Mouse (Mus musculus) intestine, embryonic 15.5 days (tissue): ENCODE measurements at regions not wholly inside any gene's neighbourhood (a gene's known extent, or its start where the extent isn't known, plus 50 kb on each side); places are given as distances from the start of the nearest gene placed in this dataset.

ENCODE experiments used
- ATAC-seq: fragments of 200-750 bp; cut with Nextera tagmentation; 2 replicates; pipeline ENCODE4 v1.8.0; 2017; ENCODE audit warnings: moderate TSS enrichment, moderate library complexity
- H3K27ac ChIP-seq: fragments of 300-500 bp; sonication (generic); 2 replicates; pipeline ENCODE4 v1.5.1; 2015; ENCODE audit warnings: mild to moderate bottlenecking, inconsistent platforms
- H3K27me3 ChIP-seq: fragments of 300-500 bp; sonication (generic); replicated peaks from 2 replicates; pipeline ENCODE4 v1.6.1; 2015; ENCODE audit warnings: inconsistent platforms
- H3K36me3 ChIP-seq: fragments of 300-500 bp; sonication (generic); 2 replicates; pipeline ENCODE4 v1.6.1; 2015; ENCODE audit warnings: inconsistent platforms
- H3K4me1 ChIP-seq: fragments of 300-500 bp; sonication (generic); replicated peaks from 2 replicates; pipeline ENCODE4 v1.6.1; 2015; ENCODE audit warnings: inconsistent platforms
- H3K4me2 ChIP-seq: fragments of 300-500 bp; sonication (generic); replicated peaks from 2 replicates; pipeline ENCODE4 v1.6.1; 2015; ENCODE audit warnings: mild to moderate bottlenecking, inconsistent platforms
- H3K4me3 ChIP-seq: fragments of 300-500 bp; sonication (generic); replicated peaks from 2 replicates; pipeline ENCODE4 v1.5.1; 2015; ENCODE audit warnings: inconsistent platforms
- H3K9ac ChIP-seq: fragments of 300-500 bp; sonication (generic); 2 replicates; pipeline ENCODE4 v1.6.1; 2015; ENCODE audit warnings: inconsistent platforms
- H3K9me3 ChIP-seq: fragments of 300-500 bp; sonication (generic); 2 replicates; pipeline ENCODE4 v1.6.1; 2016; ENCODE audit warnings: inconsistent platforms
- WGBS: fragments of 180-500 bp; shearing (Covaris S2); methylation state at CpG from one replicate; pipeline ENCODE4 v1.1.7; 2015; 5-methylcytosine and 5-hydroxymethylcytosine counted together

- no peaks in the 10 kb centered on the region for H3K36me3 ChIP-seq
- no peaks in the 10 kb centered on the region for H3K27me3 ChIP-seq
- ATAC-seq: peak; percentile 64
- H3K9ac ChIP-seq: no peak overlapping the region
- no peaks in the 10 kb centered on the region for H3K9me3 ChIP-seq
- WGBS: 8% methylated on average over 2 of the region's 2 CpGs
- no peak overlapping the region for H3K4me3 ChIP-seq
- no peak overlapping the region for H3K4me2 ChIP-seq
- 0 out of 2 replicates have a peak, but pooled peaks cover 5% of the 10 kb centered on the region for H3K4me1 ChIP-seq
- H3K27ac ChIP-seq: no peak overlapping the region
Observed at GRCm38 (mm10) chr4:131060706-131061105, 116.5 kb downstream of the Matn1 start.

GRCm38 (mm10) chr4:131062592-131062991 is 118.4 kb downstream of the Matn1 start:
- Histone ChIP-seq H3K27ac (no peak overlapping the region), H3K4me1 (0 out of 2 replicates have a peak, but pooled peaks cover 10% of the 10 kb centered on the region), H3K36me3 (no peaks in the 10 kb centered on the region), H3K4me2 (no peak overlapping the region), H3K9ac (no peak overlapping the region), H3K27me3 (no peaks in the 10 kb centered on the region), H3K9me3 (no peaks in the 10 kb centered on the region), H3K4me3 (no peak overlapping the region)
- no peak for ATAC-seq
- 84% methylated on average over 4 of the region's 4 CpGs for WGBS

GRCm38 (mm10) chr4:131066186-131066939 is 122.2 kb downstream of the Matn1 start:
- Histone ChIP-seq H3K27ac (no peak overlapping the region), H3K4me3 (no peak overlapping the region)
- 51% methylated on average over 8 of the region's 8 CpGs for WGBS

GRCm38 (mm10) chr4:131070566-131070965 is 126.4 kb downstream of the Matn1 start:
- Histone ChIP-seq H3K4me2 (no peak overlapping the region), H3K27ac (no peak overlapping the region), H3K9ac (no peak overlapping the region), H3K27me3 (no peaks in the 10 kb centered on the region), H3K36me3 (no peaks in the 10 kb centered on the region), H3K4me1 (0 out of 2 replicates have a peak, but pooled peaks cover 5% of the 10 kb centered on the region), H3K9me3 (no peaks in the 10 kb centered on the region), H3K4me3 (no peak overlapping the region)
- ATAC-seq: no peak

More at GRCm38 (mm10) chr4:131066186-131066939, 122.2 kb downstream of the Matn1 start:
- no peaks in the 10 kb centered on the region for H3K36me3 ChIP-seq
- H3K9ac ChIP-seq: no peak overlapping the region
- no peaks in the 10 kb centered on the region for H3K9me3 ChIP-seq
- H3K4me1 ChIP-seq: 0 out of 2 replicates have a peak, but pooled peaks cover 5% of the 10 kb centered on the region
- ATAC-seq: no peak
- H3K27me3 ChIP-seq: no peaks in the 10 kb centered on the region
- H3K4me2 ChIP-seq: no peak overlapping the region

GRCm38 (mm10) chr4:131072623-131073022 is 128.4 kb downstream of the Matn1 start:
- no peaks in the 10 kb centered on the region for H3K27me3 ChIP-seq
- H3K4me1 ChIP-seq: no peaks in the 10 kb centered on the region
- ATAC-seq: no peak
- H3K9me3 ChIP-seq: no peaks in the 10 kb centered on the region
- H3K4me2 ChIP-seq: no peak overlapping the region
- no peak overlapping the region for H3K4me3 ChIP-seq
- WGBS: 93% methylated on average over 2 of the region's 2 CpGs
- no peak overlapping the region for H3K9ac ChIP-seq
- H3K27ac ChIP-seq: no peak overlapping the region
- H3K36me3 ChIP-seq: no peaks in the 10 kb centered on the region

GRCm38 (mm10) chr4:131073420-131073819 is 129.2 kb downstream of the Matn1 start:
- Histone ChIP-seq H3K27ac (no peak overlapping the region), H3K4me2 (no peak overlapping the region), H3K4me3 (no peak overlapping the region), H3K27me3 (no peaks in the 10 kb centered on the region), H3K9me3 (no peaks in the 10 kb centered on the region), H3K4me1 (no peaks in the 10 kb centered on the region), H3K9ac (no peak overlapping the region), H3K36me3 (no peaks in the 10 kb centered on the region)
- WGBS: 40% methylated on average over 8 of the region's 8 CpGs
- ATAC-seq: no peak

GRCm38 (mm10) chr4:131075326-131075932 is 131.2 kb downstream of the Matn1 start:
- Histone ChIP-seq H3K4me3 (no peak overlapping the region), H3K27me3 (no peaks in the 10 kb centered on the region), H3K4me1 (no peaks in the 10 kb centered on the region), H3K36me3 (no peaks in the 10 kb centered on the region), H3K9ac (no peak overlapping the region), H3K4me2 (no peak overlapping the region), H3K27ac (no peak overlapping the region), H3K9me3 (no peaks in the 10 kb centered on the region)
- ATAC-seq: no peak
- WGBS: 52% methylated on average over 8 of the region's 8 CpGs

- ATAC-seq: no peak
- WGBS: 50% methylated on average over 3 of the region's 3 CpGs
- H3K9me3 ChIP-seq: no peaks in the 10 kb centered on the region
- no peak overlapping the region for H3K4me2 ChIP-seq
- H3K36me3 ChIP-seq: no peaks in the 10 kb centered on the region
- no peak overlapping the region for H3K27ac ChIP-seq
- H3K9ac ChIP-seq: no peak overlapping the region
- no peaks in the 10 kb centered on the region for H3K4me1 ChIP-seq
- H3K27me3 ChIP-seq: no peaks in the 10 kb centered on the region
- no peak overlapping the region for H3K4me3 ChIP-seq
Observed at GRCm38 (mm10) chr4:131076628-131077027, 132.4 kb downstream of the Matn1 start.

GRCm38 (mm10) chr4:131080113-131080512 is 135.9 kb downstream of the Matn1 start:
- Histone ChIP-seq H3K9me3 (no peaks in the 10 kb centered on the region), H3K9ac (no peak overlapping the region), H3K4me2 (no peak overlapping the region), H3K4me1 (no peaks in the 10 kb centered on the region), H3K27me3 (no peaks in the 10 kb centered on the region), H3K4me3 (no peak overlapping the region), H3K27ac (no peak overlapping the region), H3K36me3 (no peaks in the 10 kb centered on the region)
- WGBS: 21% methylated on average over 1 of the region's 1 CpGs
- no peak for ATAC-seq

- no peak overlapping the region for H3K9ac ChIP-seq
- no peaks in the 10 kb centered on the region for H3K36me3 ChIP-seq
- H3K4me2 ChIP-seq: no peak overlapping the region
- no peak overlapping the region for H3K4me3 ChIP-seq
- no peaks in the 10 kb centered on the region for H3K4me1 ChIP-seq
- H3K27me3 ChIP-seq: no peaks in the 10 kb centered on the region
- no peak overlapping the region for H3K27ac ChIP-seq
- H3K9me3 ChIP-seq: no peaks in the 10 kb centered on the region
- ATAC-seq: no peak
- 84% methylated on average over 3 of the region's 3 CpGs for WGBS
Observed at GRCm38 (mm10) chr4:131083405-131083804, 139.2 kb downstream of the Matn1 start.

- no peak for ATAC-seq
- no peaks in the 10 kb centered on the region for H3K36me3 ChIP-seq
Observed at GRCm38 (mm10) chr4:131097421-131097820, 153.2 kb downstream of the Matn1 start.

GRCm38 (mm10) chr4:131100093-131100795 is 156.1 kb downstream of the Matn1 start:
- no peak overlapping the region for H3K9ac ChIP-seq
- H3K4me3 ChIP-seq: no peak overlapping the region
- no peaks in the 10 kb centered on the region for H3K4me1 ChIP-seq
- ATAC-seq: no peak
- H3K4me2 ChIP-seq: peak overlapping the region; percentile 36
- H3K27ac ChIP-seq: no peak overlapping the region
- H3K36me3 ChIP-seq: no peaks in the 10 kb centered on the region
- H3K27me3 ChIP-seq: no peaks in the 10 kb centered on the region
- no peaks in the 10 kb centered on the region for H3K9me3 ChIP-seq
- WGBS: 45% methylated on average over 10 of the region's 10 CpGs

More at GRCm38 (mm10) chr4:131097421-131097820, 153.2 kb downstream of the Matn1 start:
- Histone ChIP-seq H3K9ac (no peak overlapping the region), H3K4me3 (no peak overlapping the region), H3K4me1 (no peaks in the 10 kb centered on the region), H3K27me3 (no peaks in the 10 kb centered on the region), H3K4me2 (no peak overlapping the region), H3K9me3 (no peaks in the 10 kb centered on the region), H3K27ac (no peak overlapping the region)
- WGBS: 50% methylated on average over 6 of the region's 6 CpGs
